Mouse (Mus musculus) lung, adult 10 weeks (tissue): Measurements from ENCODE around the gene Pdik1l. TPM values are rescaled to one million over a fixed set of nuclear protein-coding genes. Genes with fewer than 3 reads are reported as not detected.

Source experiments
- polyA plus RNA-seq: library from polyadenylated mRNA; stranded (reverse); fragments of 350-450 nt; fragmentation: Illumina TruSeq; extraction: RNeasy Lipid Tissue Mini Kit (QIAGEN cat#74804); gene quantifications from one replicate; pipeline ENCODE4 v1.2.3, GENCODE M21; 2014; ENCODE audit warnings: low read depth, low replicate concordance; ENCODE audit not compliant: insufficient read depth

Gene Pdik1l
- 3.1 TPM for polyA plus RNA-seq

DNA sequence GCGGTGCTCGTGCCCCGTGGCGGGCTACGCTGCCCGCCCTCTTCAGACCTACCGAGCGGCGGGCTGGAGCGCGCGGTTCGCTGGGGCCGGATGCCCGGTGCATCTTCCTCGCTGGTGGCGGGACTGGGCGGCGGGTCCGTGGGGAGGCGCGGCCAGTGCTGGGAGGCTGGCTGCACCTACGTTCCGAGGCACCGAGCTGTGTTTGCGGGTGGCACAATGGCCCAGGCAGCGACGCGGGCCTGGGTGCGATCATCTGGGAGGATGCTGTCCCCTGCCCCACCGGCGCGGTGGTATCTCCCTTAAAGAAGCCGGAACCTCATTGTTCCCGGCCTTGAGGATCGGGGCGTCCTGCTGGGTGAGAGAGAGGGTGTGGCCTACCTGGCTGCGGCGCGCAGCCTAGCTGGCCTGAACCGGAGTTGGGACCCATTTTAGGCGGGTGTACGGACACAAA, at the start of gene Pdik1l:
Gene Pdik1l, minus strand, starts transcription at position 321 of the 451 bp plus-strand sequence.

DNA sequence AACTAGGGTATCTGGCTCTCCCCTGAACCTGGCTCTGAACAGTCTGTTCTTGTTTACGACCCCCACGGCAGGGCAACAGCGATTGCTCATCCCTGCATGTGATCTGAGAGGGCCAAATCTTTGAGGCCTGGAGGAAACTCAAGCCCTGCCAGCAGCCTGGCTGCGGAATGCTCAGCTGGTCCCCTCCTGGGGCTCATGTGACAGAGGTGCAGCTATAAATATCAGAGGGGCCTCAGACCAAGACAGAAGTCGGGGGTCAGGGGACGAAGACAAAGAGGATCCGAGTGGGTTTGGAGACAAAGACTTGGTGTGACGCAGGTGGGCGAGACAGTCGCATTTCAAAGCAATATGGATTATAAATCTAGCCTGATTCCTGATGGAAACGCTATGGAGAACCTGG, 27.2 kb upstream of the Pdik1l start, which contains the start of gene Trim63:
Gene Trim63, plus strand, starts transcription at position 245 of the 400 bp plus-strand sequence.

GRCm38 (mm10) chr4:134253722-134254324, 33.9 kb downstream of the Pdik1l start, which contains the start of gene Grrp1:
Gene Grrp1, minus strand, starts transcription at chr4:134254106.

DNA sequence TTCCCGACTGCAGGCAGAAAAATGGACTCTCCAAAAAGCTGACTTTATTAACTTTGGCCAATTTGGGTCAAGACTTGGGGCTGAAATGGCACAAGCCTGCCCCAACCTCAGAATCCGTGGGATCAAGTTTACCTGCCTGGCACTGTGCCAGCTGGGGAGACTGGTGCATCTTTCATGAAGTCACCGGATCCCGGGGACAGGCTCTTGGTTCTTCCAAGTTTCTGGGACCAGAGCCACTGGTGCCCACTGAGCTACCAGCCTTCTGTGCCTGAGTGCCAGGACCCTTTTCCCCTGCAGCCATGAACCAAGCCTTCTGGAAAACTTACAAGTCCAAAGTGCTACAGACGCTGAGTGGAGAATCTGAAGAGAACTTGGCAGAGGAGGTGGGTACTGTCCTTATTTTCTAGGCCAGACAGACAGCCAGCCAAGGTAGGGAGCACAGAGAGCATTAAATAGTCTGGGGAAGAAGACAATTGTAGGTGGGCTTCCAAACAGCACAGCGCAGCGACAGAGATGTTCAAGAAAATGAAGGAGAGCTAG, 40.9 kb downstream of the Pdik1l start, which contains the start of gene Gm30191:
Gene Gm30191, plus strand, starts transcription at position 217 of the 540 bp plus-strand sequence.

DNA sequence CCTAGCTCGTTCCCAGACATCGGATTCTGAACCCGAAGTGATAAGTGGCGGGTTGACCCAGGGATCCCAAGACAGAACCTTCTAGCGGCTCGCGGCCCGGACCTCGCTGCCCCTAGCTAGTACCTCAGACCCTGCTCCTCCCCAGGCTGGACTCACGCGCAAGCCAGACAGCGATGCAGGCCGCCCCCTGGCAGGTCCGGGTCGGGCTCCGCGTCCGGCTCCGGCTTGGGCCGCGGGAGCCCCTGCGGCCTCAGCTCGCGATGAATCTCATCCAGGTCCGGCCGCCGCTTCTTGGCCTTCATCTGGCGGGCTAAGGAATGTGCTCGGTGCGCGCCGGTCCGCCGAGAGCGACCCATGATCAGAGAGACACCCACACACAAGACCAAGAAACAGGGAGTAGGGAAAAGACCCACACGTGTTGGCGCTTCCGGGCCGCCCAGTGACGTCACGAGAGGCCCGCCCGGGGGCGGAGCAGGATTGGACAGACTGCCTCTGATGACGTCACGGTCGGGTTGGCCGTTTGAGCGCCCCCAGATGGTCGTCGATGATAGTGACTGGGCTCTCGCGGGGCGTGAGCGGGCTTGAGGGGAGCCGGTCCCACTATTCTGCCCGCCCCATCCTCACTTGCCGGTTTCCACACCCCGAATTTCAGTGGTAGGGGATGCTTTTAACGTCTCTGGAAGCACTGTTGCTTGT, 42.4 kb downstream of the Pdik1l start, which contains the start of gene Zfp593:
Gene Zfp593, minus strand, starts transcription at position 445 of the 696 bp plus-strand sequence.

DNA sequence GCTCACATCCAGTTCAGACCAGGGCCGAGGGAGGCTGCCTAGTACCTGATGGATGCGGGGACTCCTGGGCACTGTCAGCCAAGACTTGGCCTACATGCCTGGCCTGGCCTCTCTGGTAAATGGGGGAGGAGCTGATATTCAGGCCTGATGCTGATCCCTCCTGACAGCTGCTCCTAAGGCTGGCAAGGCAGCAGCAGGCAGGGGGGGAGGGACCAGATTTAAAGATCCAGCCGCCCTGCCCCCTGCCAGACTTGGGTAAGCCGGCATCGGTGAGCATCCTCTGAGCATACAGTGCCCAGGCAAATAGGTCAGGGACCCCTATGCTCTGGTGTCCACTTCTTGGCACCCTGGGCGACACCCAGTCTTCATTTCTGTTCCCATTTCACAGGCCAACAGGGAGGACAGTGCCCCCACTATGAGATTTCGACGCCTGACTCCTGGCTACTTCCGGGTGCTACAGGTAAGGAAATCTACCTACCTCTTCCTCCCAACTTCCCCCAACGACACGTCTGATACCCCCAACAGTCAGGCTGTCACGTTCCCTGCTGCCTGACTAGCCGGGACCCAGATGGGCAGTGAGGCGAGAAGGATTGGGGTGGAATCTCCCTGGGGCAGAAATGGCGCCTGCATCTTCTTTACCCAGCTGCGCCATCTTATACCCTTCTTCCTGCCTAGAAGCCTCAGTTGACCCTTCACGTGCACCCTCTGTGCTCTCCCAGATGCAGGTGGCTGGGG, 44.0 kb downstream of the Pdik1l start, which contains the start of gene E130218I03Rik:
Gene E130218I03Rik, plus strand, starts transcription at position 147 of the 735 bp plus-strand sequence.

DNA sequence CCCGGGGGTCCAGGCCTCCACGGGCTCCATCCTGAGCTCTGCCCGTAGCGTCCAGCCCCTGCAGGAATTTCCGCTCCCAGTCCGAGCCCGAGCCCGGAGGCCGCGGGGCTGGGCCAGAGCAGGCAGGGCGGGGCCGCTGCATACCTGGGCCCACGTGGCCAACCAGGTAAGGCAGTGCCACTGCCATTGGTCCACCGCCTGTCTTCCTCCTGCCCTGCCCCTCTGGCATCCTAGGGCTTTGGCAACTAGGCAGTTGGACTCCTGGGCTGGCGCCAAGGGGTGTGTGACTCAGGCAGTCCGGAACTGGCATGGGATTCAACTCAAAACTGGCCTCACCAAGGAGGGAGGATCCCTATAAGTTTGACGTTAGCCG, 49.4 kb downstream of the Pdik1l start, which contains the start of gene Cnksr1:
Gene Cnksr1, minus strand, starts transcription at position 121 of the 373 bp plus-strand sequence.

DNA sequence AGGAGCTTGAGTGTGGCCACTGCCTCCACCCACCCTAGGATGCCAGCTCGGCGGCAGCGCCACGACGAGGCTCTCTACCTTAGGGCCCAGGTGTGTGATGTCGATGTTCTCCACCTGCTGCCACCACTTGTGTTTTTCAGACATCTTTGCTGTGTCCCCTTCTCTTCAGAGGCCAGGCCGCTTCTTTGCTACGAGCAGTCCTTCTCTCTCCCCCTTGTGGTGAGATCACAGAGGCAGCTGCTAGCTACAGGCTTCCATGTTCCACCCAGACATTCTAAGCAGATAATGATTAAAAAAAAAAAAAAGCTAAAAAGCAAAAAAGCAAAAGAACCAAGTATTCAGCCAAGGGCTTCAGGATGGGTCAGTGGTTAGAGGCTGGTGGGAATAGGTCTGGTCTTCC, 60.5 kb downstream of the Pdik1l start, which contains the start of gene Catsper4:
Gene Catsper4, minus strand, starts transcription at position 190 of the 400 bp plus-strand sequence.

Other genes with a start within 250 kb of the Pdik1l start
- 0.21 TPM for gene Zfp683, start 234.1 kb downstream of the Pdik1l start, polyA plus RNA-seq
- 2.5 TPM for gene Crybg2, start 227.1 kb downstream of the Pdik1l start, polyA plus RNA-seq
- 396 TPM for gene Cd52, start 192.8 kb downstream of the Pdik1l start, polyA plus RNA-seq
- gene Ubxn11, start 185.3 kb downstream of the Pdik1l start, polyA plus RNA-seq, result 12.1 TPM
- gene Sh3bgrl3, start 159.1 kb downstream of the Pdik1l start, polyA plus RNA-seq, result 356 TPM
- 6.3 TPM for gene Cep85, start 100.8 kb downstream of the Pdik1l start, polyA plus RNA-seq
- gene Gm7534, start 84.9 kb downstream of the Pdik1l start, polyA plus RNA-seq, result not detected
- not detected for gene Catsper4, start 60.5 kb downstream of the Pdik1l start, polyA plus RNA-seq
- gene Cnksr1, start 49.5 kb downstream of the Pdik1l start, polyA plus RNA-seq, result 5.7 TPM
- gene E130218I03Rik, start 44.2 kb downstream of the Pdik1l start, polyA plus RNA-seq, result not detected
- gene Zfp593, start 42.3 kb downstream of the Pdik1l start, polyA plus RNA-seq, result 8.1 TPM
- not detected for gene Gm30191, start 41.0 kb downstream of the Pdik1l start, polyA plus RNA-seq
- 19.9 TPM for gene Grrp1, start 33.8 kb downstream of the Pdik1l start, polyA plus RNA-seq
- 1.6 TPM for gene Trim63, start 27.2 kb upstream of the Pdik1l start, polyA plus RNA-seq
- gene Slc30a2, start 55.3 kb upstream of the Pdik1l start, polyA plus RNA-seq, result 0.42 TPM
- 0.71 TPM for gene Extl1, start 96.0 kb upstream of the Pdik1l start, polyA plus RNA-seq
- gene Pafah2, start 108.4 kb upstream of the Pdik1l start, polyA plus RNA-seq, result 14.1 TPM
- 191 TPM for gene Stmn1, start 180.4 kb upstream of the Pdik1l start, polyA plus RNA-seq
- gene Paqr7, start 208.8 kb upstream of the Pdik1l start, polyA plus RNA-seq, result 47.6 TPM
- gene Aunip, start 223.1 kb upstream of the Pdik1l start, polyA plus RNA-seq, result not detected
- gene Mtfr1l, start 247.5 kb upstream of the Pdik1l start, polyA plus RNA-seq, result 75.8 TPM